Mouse (Mus musculus) lung, adult 2 months (tissue): ENCODE measurements at regions not wholly inside any gene's neighbourhood (a gene's known extent, or its start where the extent isn't known, plus 50 kb on each side); places are given as distances from the start of the nearest gene placed in this dataset.

Source experiments
- DNase-seq: peaks from one replicate; pipeline ENCODE4 v3.0.0; 2022
- H3K4me1 ChIP-seq: fragments of 200-500 bp; 2 replicates; pipeline ENCODE4 v1.6.1; 2011; ENCODE audit warnings: low read length; ENCODE audit not compliant: control insufficient read depth, insufficient read depth
- H3K4me3 ChIP-seq: fragments of 200-500 bp; replicated peaks from 2 replicates; pipeline ENCODE3; 2011; ENCODE audit warnings: low read depth, mild to moderate bottlenecking, control low read depth, low read length; ENCODE audit errors: extremely low read depth
- CTCF ChIP-seq: fragments of 200-500 bp; IDR thresholded peaks from 2 replicates; pipeline ENCODE4 v1.5.1; 2011; ENCODE audit warnings: mild to moderate bottlenecking, low read length, control low read depth; ENCODE audit not compliant: insufficient read depth
- POLR2A ChIP-seq: fragments of 200-500 bp; IDR thresholded peaks from 2 replicates; pipeline ENCODE4 v1.6.1; 2011; ENCODE audit warnings: low read depth, mild to moderate bottlenecking, control low read depth, low read length, borderline replicate concordance; ENCODE audit errors: extremely low read depth
- WGBS: fragments of 180-500 bp; shearing (Covaris S2); methylation state at CpG from one replicate; pipeline ENCODE4 v1.1.7; 2018; 5-methylcytosine and 5-hydroxymethylcytosine counted together

- no peaks in the 10 kb centered on the region for H3K4me1 ChIP-seq
- 72% methylated on average over 3 of the region's 3 CpGs for WGBS
- TF ChIP-seq POLR2A: no peak
- TF ChIP-seq CTCF: no peak
Measured at GRCm38 (mm10) chr12:42138694-42139442, 652.6 kb upstream of the Lrrn3 start.

GRCm38 (mm10) chr12:42138177-42138576 lies 651.9 kb upstream of the Lrrn3 start:
- Histone ChIP-seq H3K4me1 (no peaks in the 10 kb centered on the region), H3K4me3 (no peak overlapping the region)
- WGBS: 72% methylated on average over 5 of the region's 5 CpGs
- no peak for DNase-seq
- TF ChIP-seq CTCF (no peak), POLR2A (no peak)

More at GRCm38 (mm10) chr12:42138694-42139442, 652.6 kb upstream of the Lrrn3 start:
- no peak overlapping the region for H3K4me3 ChIP-seq
- DNase-seq: no peak

- Histone ChIP-seq H3K4me1 (no peaks in the 10 kb centered on the region), H3K4me3 (no peak overlapping the region)
- TF ChIP-seq POLR2A: no peak
- no peak for TF ChIP-seq CTCF
- no peak for DNase-seq
- WGBS: 62% methylated on average over 5 of the region's 5 CpGs
Measured at GRCm38 (mm10) chr12:42137764-42138163, 651.5 kb upstream of the Lrrn3 start.

GRCm38 (mm10) chr12:42100189-42100588 lies 614.0 kb upstream of the Lrrn3 start:
- TF ChIP-seq CTCF (no peak), POLR2A (no peak)
- H3K4me3 ChIP-seq: no peak overlapping the region
- no peak for DNase-seq
- H3K4me1 ChIP-seq: no peaks in the 10 kb centered on the region
- WGBS: 49% methylated on average over 1 of the region's 1 CpGs

GRCm38 (mm10) chr12:42070401-42070800 lies 584.2 kb upstream of the Lrrn3 start:
- H3K4me1 ChIP-seq: no peaks in the 10 kb centered on the region
- H3K4me3 ChIP-seq: no peak overlapping the region
- no peak for TF ChIP-seq CTCF
- TF ChIP-seq POLR2A: no peak
- no peak for DNase-seq
- 76% methylated on average over 4 of the region's 4 CpGs for WGBS

- H3K4me1 ChIP-seq: no peaks in the 10 kb centered on the region
- H3K4me3 ChIP-seq: no peak overlapping the region
- DNase-seq: no peak
- TF ChIP-seq POLR2A (no peak), CTCF (no peak)
Measured at GRCm38 (mm10) chr12:42063745-42064144, 577.5 kb upstream of the Lrrn3 start.

GRCm38 (mm10) chr12:42049056-42049455 lies 562.8 kb upstream of the Lrrn3 start:
- 15% methylated on average over 1 of the region's 1 CpGs for WGBS

GRCm38 (mm10) chr12:42027874-42028273 lies 541.6 kb upstream of the Lrrn3 start:
- WGBS: 50% methylated on average over 2 of the region's 2 CpGs
- DNase-seq: no peak
- Histone ChIP-seq H3K4me3 (no peak overlapping the region), H3K4me1 (no peaks in the 10 kb centered on the region)
- TF ChIP-seq CTCF (peak; percentile 25; the same call in 1 of the 2 replicates), POLR2A (no peak)

More at GRCm38 (mm10) chr12:42049056-42049455, 562.8 kb upstream of the Lrrn3 start:
- H3K4me1 ChIP-seq: no peaks in the 10 kb centered on the region
- DNase-seq: no peak
- TF ChIP-seq CTCF (no peak), POLR2A (no peak)
- H3K4me3 ChIP-seq: no peak overlapping the region

GRCm38 (mm10) chr12:42017506-42017905 lies 531.3 kb upstream of the Lrrn3 start:
- Histone ChIP-seq H3K4me1 (no peaks in the 10 kb centered on the region), H3K4me3 (no peak overlapping the region)
- no peak for DNase-seq
- WGBS: 38% methylated on average over 1 of the region's 1 CpGs
- TF ChIP-seq CTCF (no peak), POLR2A (no peak)

- no peak for TF ChIP-seq POLR2A
- no peak for TF ChIP-seq CTCF
- 83% methylated on average over 3 of the region's 3 CpGs for WGBS
- no peak overlapping the region for H3K4me3 ChIP-seq
- no peaks in the 10 kb centered on the region for H3K4me1 ChIP-seq
- no peak for DNase-seq
Measured at GRCm38 (mm10) chr12:42008827-42009383, 522.7 kb upstream of the Lrrn3 start.
